Mouse (Mus musculus) heart, embryonic 10.5 days (tissue): ENCODE data around the gene Klhl10. TPM values are rescaled to one million over a fixed set of nuclear protein-coding genes. Genes with fewer than 3 reads are reported as not detected.

Experiments used
- DNase-seq: peaks from one replicate; pipeline ENCODE4 v3.0.0-alpha.2; 2017; ENCODE audit warnings: low spot score
- H3K27ac ChIP-seq: fragments of 300-500 bp; sonication (generic); 2 replicates; pipeline ENCODE4 v1.5.1; 2016; ENCODE audit warnings: mild to moderate bottlenecking
- H3K27me3 ChIP-seq: fragments of 300-500 bp; sonication (generic); 2 replicates; pipeline ENCODE4 v1.6.1; 2016; ENCODE audit warnings: mild to moderate bottlenecking; ENCODE audit not compliant: poor library complexity, insufficient read depth, severe bottlenecking
- H3K36me3 ChIP-seq: fragments of 300-500 bp; sonication (generic); 2 replicates; pipeline ENCODE4 v1.6.1; 2016; ENCODE audit warnings: mild to moderate bottlenecking, moderate library complexity
- H3K4me1 ChIP-seq: fragments of 300-500 bp; sonication (generic); 2 replicates; pipeline ENCODE4 v1.6.1; 2016; ENCODE audit warnings: mild to moderate bottlenecking
- H3K4me3 ChIP-seq: fragments of 300-500 bp; sonication (generic); 2 replicates; pipeline ENCODE4 v1.5.1; 2016; ENCODE audit warnings: mild to moderate bottlenecking, moderate library complexity
- H3K9me3 ChIP-seq: fragments of 300-500 bp; sonication (generic); 2 replicates; pipeline ENCODE4 v1.6.1; 2016; ENCODE audit warnings: mild to moderate bottlenecking, moderate library complexity
- WGBS: fragments of 180-500 bp; shearing (Covaris S2); methylation state at CpG from one replicate; pipeline ENCODE4 v1.1.7; 2016; 5-methylcytosine and 5-hydroxymethylcytosine counted together
- microRNA-seq: library from miRNA; unstranded; fragments of <30 nt; microRNA quantifications from one replicate; pipeline ENCODE4, GENCODE M21; 2017
- polyA plus RNA-seq: library from polyadenylated mRNA; unstranded; fragments of >200 nt; fragmentation: Nextera tagmentation; extraction: Ambion mirVana; gene quantifications from 2 replicates; pipeline ENCODE4 v1.2.1, GENCODE M21; 2016

Klhl10 gene
- polyA plus RNA-seq, 1 experiment from 2014 or later: 0.90 TPM

GRCm38 (mm10) chr11:100484461-100484860 is 42.7 kb downstream of the Klhl10 start:
- Histone ChIP-seq H3K27ac (no peak overlapping the region), H3K27me3 (no peaks in the 10 kb centered on the region), H3K4me3 (no peak overlapping the region), H3K4me1 (no peaks in the 10 kb centered on the region), H3K36me3 (peaks cover 98% of the 10 kb centered on the region), H3K9me3 (no peaks in the 10 kb centered on the region)
- WGBS: 93% methylated on average over 3 of the region's 3 CpGs
- DNase-seq: no peak

GRCm38 (mm10) chr11:100485801-100486538 is 44.3 kb downstream of the Klhl10 start:
- no peak for DNase-seq
- H3K36me3 ChIP-seq: peaks cover 98% of the 10 kb centered on the region
- H3K27me3 ChIP-seq: no peaks in the 10 kb centered on the region
- H3K4me1 ChIP-seq: no peaks in the 10 kb centered on the region
- H3K9me3 ChIP-seq: no peaks in the 10 kb centered on the region
- no peak overlapping the region for H3K4me3 ChIP-seq
- WGBS: 84% methylated on average over 8 of the region's 8 CpGs
- no peak overlapping the region for H3K27ac ChIP-seq

DNA sequence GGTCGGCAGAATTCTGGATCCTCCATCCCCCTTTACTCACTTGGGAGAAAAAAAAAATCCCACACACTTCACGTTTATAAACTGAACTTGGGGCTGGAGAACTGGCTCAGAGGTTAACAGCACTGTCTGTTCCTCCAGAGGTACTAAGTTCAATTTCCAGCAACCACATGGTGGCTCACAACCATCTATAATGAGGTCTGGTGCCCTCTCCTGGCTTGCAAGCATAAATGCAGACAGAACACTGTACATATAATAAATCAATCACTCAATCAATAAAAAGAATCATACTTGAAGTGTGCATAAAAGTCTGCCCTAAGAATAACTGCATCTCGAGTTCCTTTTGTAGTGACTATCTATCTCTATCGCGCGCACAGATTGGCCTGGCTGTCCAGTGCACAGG is 49.2 kb downstream of the Klhl10 start:
- no peaks in the 10 kb centered on the region for H3K27me3 ChIP-seq
- H3K9me3 ChIP-seq: no peaks in the 10 kb centered on the region
- H3K27ac ChIP-seq: no peak overlapping the region
- peaks cover 94% of the 10 kb centered on the region for H3K36me3 ChIP-seq
- DNase-seq: no peak
- no peaks in the 10 kb centered on the region for H3K4me1 ChIP-seq
- no peak overlapping the region for H3K4me3 ChIP-seq
- WGBS: 92% methylated on average over 6 of the region's 6 CpGs

- Histone ChIP-seq H3K4me3 (no peak overlapping the region), H3K9me3 (no peaks in the 10 kb centered on the region), H3K27ac (no peak overlapping the region), H3K36me3 (peaks cover 96% of the 10 kb centered on the region), H3K27me3 (no peaks in the 10 kb centered on the region), H3K4me1 (no peaks in the 10 kb centered on the region)
- WGBS: 94% methylated on average over 12 of the region's 12 CpGs
- no peak for DNase-seq
Measured at GRCm38 (mm10) chr11:100493771-100494170, 52.1 kb downstream of the Klhl10 start.

GRCm38 (mm10) chr11:100500241-100500640 is 58.5 kb downstream of the Klhl10 start:
- Histone ChIP-seq H3K27me3 (no peaks in the 10 kb centered on the region), H3K36me3 (peaks cover 100% of the 10 kb centered on the region), H3K4me1 (peaks cover 7% of the 10 kb centered on the region), H3K4me3 (no peak overlapping the region), H3K9me3 (no peaks in the 10 kb centered on the region), H3K27ac (no peak overlapping the region)
- 71% methylated on average over 3 of the region's 3 CpGs for WGBS
- DNase-seq: no peak

DNA sequence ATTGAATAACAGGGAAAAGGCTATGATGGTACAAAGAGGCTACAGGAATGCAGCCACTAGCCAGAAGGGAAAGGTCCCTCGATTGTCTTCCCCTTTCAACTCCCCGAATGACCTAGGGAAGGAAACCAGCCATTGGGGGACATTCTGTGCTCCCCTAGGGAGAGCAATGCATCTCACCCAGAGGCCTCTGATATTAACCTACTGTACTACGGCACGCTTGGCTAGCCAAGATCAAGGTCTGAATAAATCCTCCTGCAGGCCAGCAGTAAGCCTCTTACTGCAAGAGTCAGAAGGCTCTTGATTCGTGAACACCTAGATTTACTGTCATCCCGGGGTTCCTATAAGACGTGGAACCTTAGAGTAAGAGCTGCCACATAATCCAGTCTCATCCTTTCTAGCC is 58.9 kb downstream of the Klhl10 start:
- Histone ChIP-seq H3K4me1 (peaks cover 7% of the 10 kb centered on the region), H3K27ac (no peak overlapping the region), H3K27me3 (no peaks in the 10 kb centered on the region), H3K4me3 (no peak overlapping the region), H3K36me3 (peaks cover 100% of the 10 kb centered on the region), H3K9me3 (no peaks in the 10 kb centered on the region)
- DNase-seq: no peak
- WGBS: 89% methylated on average over 7 of the region's 7 CpGs

DNA sequence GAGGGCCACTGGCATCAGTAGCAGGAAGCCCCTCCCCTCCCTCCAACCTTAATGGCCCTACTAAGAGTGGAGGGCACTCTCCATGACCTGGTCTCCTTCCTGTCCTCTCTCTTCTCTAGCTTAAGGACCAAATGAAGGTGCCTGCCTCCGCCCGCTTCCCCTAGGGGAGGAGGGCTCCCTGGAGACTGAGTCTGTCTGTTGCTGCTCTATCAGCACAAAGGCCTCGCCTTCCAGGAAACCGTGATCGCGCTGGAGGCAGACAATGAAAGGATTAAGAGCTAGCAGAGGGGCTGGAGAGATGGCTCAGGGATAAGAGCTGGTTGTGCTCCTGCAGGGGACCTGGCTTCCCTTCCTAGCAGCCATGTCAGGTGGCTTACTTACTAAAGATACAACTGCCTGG is 59.6 kb downstream of the Klhl10 start:
- WGBS: 38% methylated on average over 6 of the region's 6 CpGs
- no peak overlapping the region for H3K27ac ChIP-seq
- H3K27me3 ChIP-seq: no peaks in the 10 kb centered on the region
- H3K4me1 ChIP-seq: peaks cover 7% of the 10 kb centered on the region
- no peaks in the 10 kb centered on the region for H3K9me3 ChIP-seq
- H3K4me3 ChIP-seq: no peak overlapping the region
- peaks cover 100% of the 10 kb centered on the region for H3K36me3 ChIP-seq
- DNase-seq: no peak

- no peak overlapping the region for H3K27ac ChIP-seq
Measured at GRCm38 (mm10) chr11:100504990-100505660, 63.4 kb downstream of the Klhl10 start.

DNA sequence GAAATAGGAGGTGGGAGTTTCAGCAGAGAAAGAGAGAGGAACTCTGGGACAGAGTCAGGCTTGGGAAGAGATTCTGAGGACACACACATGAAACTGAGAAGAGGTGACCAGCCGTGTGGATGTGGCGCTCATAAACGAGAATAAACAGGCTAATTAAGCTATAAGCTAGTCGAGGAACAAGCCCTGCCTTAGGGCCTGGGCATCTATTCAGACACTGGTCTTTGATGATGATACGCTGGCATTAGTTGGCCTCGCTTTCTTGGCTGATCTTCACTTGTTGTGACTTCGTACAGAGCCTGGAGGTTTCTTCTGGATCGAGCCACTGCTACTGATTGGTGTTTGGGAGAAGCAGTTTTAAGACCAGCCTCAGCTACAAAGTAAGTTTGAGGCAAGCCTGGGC is 64.3 kb downstream of the Klhl10 start:
- Histone ChIP-seq H3K9me3 (no peaks in the 10 kb centered on the region), H3K4me1 (peaks cover 6% of the 10 kb centered on the region), H3K27ac (no peak overlapping the region), H3K4me3 (no peak overlapping the region), H3K36me3 (peaks cover 97% of the 10 kb centered on the region), H3K27me3 (no peaks in the 10 kb centered on the region)
- 93% methylated on average over 8 of the region's 8 CpGs for WGBS
- no peak for DNase-seq

More at GRCm38 (mm10) chr11:100504990-100505660, 63.4 kb downstream of the Klhl10 start:
- Histone ChIP-seq H3K4me1 (peaks cover 7% of the 10 kb centered on the region), H3K4me3 (no peak overlapping the region), H3K36me3 (peaks cover 98% of the 10 kb centered on the region), H3K27me3 (no peaks in the 10 kb centered on the region), H3K9me3 (no peaks in the 10 kb centered on the region)
- no peak for DNase-seq
- 94% methylated on average over 12 of the region's 12 CpGs for WGBS

Small RNAs within 50 kb of the gene (microRNA-seq; reads per million reads assigned to microRNA genes)
- not detected for gene Gm27374
- 1.0 reads per million for gene Mir7116

Other genes with a start within 250 kb of the Klhl10 start
- gene Krt9, start 248.7 kb upstream of the Klhl10 start, polyA plus RNA-seq: not detected in 2 replicates
- gene Krt14, start 234.4 kb upstream of the Klhl10 start, polyA plus RNA-seq: 0.70 and 1.5 TPM in 2 replicates
- not detected in 2 replicates for gene Krt16, start 193.0 kb upstream of the Klhl10 start, polyA plus RNA-seq
- 0.17 and 0.19 TPM in 2 replicates for gene Krt17, start 180.9 kb upstream of the Klhl10 start, polyA plus RNA-seq
- not detected in 2 replicates for gene Krt42, start 172.0 kb upstream of the Klhl10 start, polyA plus RNA-seq
- gene Eif1, start 122.0 kb upstream of the Klhl10 start, polyA plus RNA-seq: 1,444 and 1,503 TPM in 2 replicates
- gene Gast, start 107.5 kb upstream of the Klhl10 start, polyA plus RNA-seq: not detected in 2 replicates
- gene Hap1, start 85.8 kb upstream of the Klhl10 start, polyA plus RNA-seq: 5.1 and 8.4 TPM in 2 replicates
- 91.3 and 112 TPM in 2 replicates for gene Jup, start 44.2 kb upstream of the Klhl10 start, polyA plus RNA-seq
- 71.1 and 81.8 TPM in 2 replicates for gene P3h4, start 27.1 kb upstream of the Klhl10 start, polyA plus RNA-seq
- gene Fkbp10, start 26.2 kb upstream of the Klhl10 start, polyA plus RNA-seq: 107 and 123 TPM in 2 replicates
- gene Nt5c3b, start 109 bp upstream of the Klhl10 start, polyA plus RNA-seq: 124 and 128 TPM in 2 replicates
- 6.7 and 9.7 TPM in 2 replicates for gene Klhl11, start 30.8 kb downstream of the Klhl10 start, polyA plus RNA-seq
- gene Acly, start 86.1 kb downstream of the Klhl10 start, polyA plus RNA-seq: 127 and 139 TPM in 2 replicates
- gene Ttc25, start 103.7 kb downstream of the Klhl10 start, polyA plus RNA-seq: 0.59 and 0.75 TPM in 2 replicates
- 16.3 and 20.0 TPM in 2 replicates for gene Cnp, start 133.0 kb downstream of the Klhl10 start, polyA plus RNA-seq
- gene Nkiras2, start 177.3 kb downstream of the Klhl10 start, polyA plus RNA-seq: 67.4 and 67.9 TPM in 2 replicates
- 194 and 211 TPM in 2 replicates for gene Dnajc7, start 178.3 kb downstream of the Klhl10 start, polyA plus RNA-seq